Mouse (Mus musculus) lung, postnatal 0 days (tissue): Measurements from ENCODE around the gene Spo11.

Source experiments
- CTCF ChIP-seq: IDR thresholded peaks from 2 replicates; pipeline ENCODE4 v1.5.1; 2016; ENCODE audit warnings: antibody characterized with exemption, mild to moderate bottlenecking
- EP300 ChIP-seq: IDR thresholded peaks from 2 replicates; pipeline ENCODE4 v1.6.1; 2016; ENCODE audit warnings: antibody characterized with exemption, mild to moderate bottlenecking, control low read depth

DNA sequence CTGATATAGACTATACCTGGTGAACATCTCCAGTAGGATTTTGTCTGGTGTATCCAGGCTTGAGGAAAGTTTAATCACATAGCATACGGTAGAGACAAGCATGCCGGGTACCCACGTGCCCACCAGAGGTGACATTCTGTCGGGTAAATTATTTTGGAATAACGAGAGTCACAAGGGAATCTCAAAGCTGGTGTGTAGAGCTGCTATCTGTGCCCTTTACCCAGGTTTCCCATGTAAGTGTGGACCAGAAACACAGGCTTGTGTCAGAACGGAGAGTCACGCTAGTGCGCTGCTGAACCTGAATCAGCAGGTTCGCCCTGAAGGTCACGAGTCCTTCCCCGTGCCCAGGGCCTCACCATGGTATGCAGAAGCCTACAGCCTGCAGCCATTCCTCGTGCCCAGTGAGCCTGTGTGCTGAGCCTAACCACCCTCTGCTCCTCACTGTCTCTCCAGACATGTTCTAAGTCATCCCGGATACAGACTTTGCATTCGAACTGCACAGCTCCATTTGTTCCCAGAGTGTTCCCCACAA is 47.5 kb upstream of the Spo11 start:
- no peak for TF ChIP-seq CTCF
- TF ChIP-seq EP300: no peak
